Mouse (Mus musculus) neural tube, embryonic 11.5 days (tissue): ENCODE measurements around the gene Rbfox2. TPM values are rescaled to one million over a fixed set of nuclear protein-coding genes. Genes with fewer than 3 reads are reported as not detected.
A peak's percentile ranks its signal among the peaks of the same experiment; 100 is the strongest.

ENCODE experiments used
- ATAC-seq: fragments of 200-750 bp; cut with Nextera tagmentation; 2 replicates; pipeline ENCODE4 v1.8.0; 2017; ENCODE audit warnings: moderate number of reproducible peaks, mild to moderate bottlenecking, moderate TSS enrichment, moderate library complexity; ENCODE audit not compliant: insufficient read depth, low FRiP score, low TSS enrichment
- DNase-seq: peaks from one replicate; pipeline ENCODE4 v3.0.0-alpha.2; 2015; ENCODE audit warnings: low spot score
- H3K27ac ChIP-seq: fragments of 300-500 bp; sonication (generic); 2 replicates; pipeline ENCODE4 v1.5.1; 2014; ENCODE audit warnings: low read depth, mild to moderate bottlenecking, low read length
- H3K27me3 ChIP-seq: fragments of 300-500 bp; sonication (generic); 2 replicates; pipeline ENCODE4 v1.6.1; 2014; ENCODE audit warnings: mild to moderate bottlenecking, low read length, mixed read lengths; ENCODE audit not compliant: control insufficient read depth, insufficient read depth
- H3K36me3 ChIP-seq: fragments of 300-500 bp; sonication (generic); 2 replicates; pipeline ENCODE4 v1.6.1; 2014; ENCODE audit warnings: mild to moderate bottlenecking, low read length, moderate library complexity, mixed read lengths; ENCODE audit not compliant: control insufficient read depth, insufficient read depth
- H3K4me1 ChIP-seq: fragments of 300-500 bp; sonication (generic); 2 replicates; pipeline ENCODE4 v1.6.1; 2014; ENCODE audit warnings: low read length, mixed read lengths; ENCODE audit not compliant: control insufficient read depth, insufficient read depth
- H3K4me2 ChIP-seq: fragments of 300-500 bp; sonication (generic); 2 replicates; pipeline ENCODE4 v1.6.1; 2014; ENCODE audit warnings: low read depth, mild to moderate bottlenecking, moderate library complexity
- H3K4me3 ChIP-seq: fragments of 300-500 bp; sonication (generic); 2 replicates; pipeline ENCODE4 v1.5.1; 2014; ENCODE audit warnings: low read depth, low read length
- H3K9ac ChIP-seq: fragments of 300-500 bp; sonication (generic); 2 replicates; pipeline ENCODE4 v1.6.1; 2014; ENCODE audit warnings: mild to moderate bottlenecking, low read length
- H3K9me3 ChIP-seq: fragments of 300-500 bp; sonication (generic); 2 replicates; pipeline ENCODE4 v1.6.1; 2016; ENCODE audit warnings: low read length; ENCODE audit not compliant: control insufficient read depth
- WGBS: fragments of 180-500 bp; shearing (Covaris S2); extraction: QIAGEN DNeasy Blood & Tissue Kit; methylation state at CpG from one replicate; pipeline ENCODE4 v1.1.7; 2014; 5-methylcytosine and 5-hydroxymethylcytosine counted together
- polyA plus RNA-seq: library from polyadenylated mRNA; unstranded; fragments of >200 nt; fragmentation: Nextera tagmentation; extraction: Ambion mirVana; gene quantifications from 2 replicates; pipeline ENCODE4 v1.2.1, GENCODE M21; 2014

Gene Rbfox2
- polyA plus RNA-seq, 1 experiment from 2014 or later = 123 TPM

GRCm38 (mm10) chr15:77313701-77314100 lies 6.9 kb upstream of the Rbfox2 start:
- peaks cover 8% of the 10 kb centered on the region for H3K4me1 ChIP-seq
- H3K36me3 ChIP-seq = no peaks in the 10 kb centered on the region
- DNase-seq (no peak), ATAC-seq (no peak)
- H3K27me3 ChIP-seq = no peaks in the 10 kb centered on the region
- H3K4me2 ChIP-seq = no peak overlapping the region
- WGBS = 26% methylated on average over 6 of the region's 6 CpGs
- no peak overlapping the region for H3K9ac ChIP-seq
- H3K9me3 ChIP-seq = no peaks in the 10 kb centered on the region
- no peak overlapping the region for H3K27ac ChIP-seq
- no peak overlapping the region for H3K4me3 ChIP-seq

- no peaks in the 10 kb centered on the region for H3K36me3 ChIP-seq
Observed at GRCm38 (mm10) chr15:77312796-77313195, 6.0 kb upstream of the Rbfox2 start.

GRCm38 (mm10) chr15:77307767-77308495 lies 1.1 kb upstream of the Rbfox2 start:
- Histone ChIP-seq H3K4me1 (peaks cover 15% of the 10 kb centered on the region), H3K36me3 (no peaks in the 10 kb centered on the region), H3K27ac (no peak overlapping the region), H3K9me3 (no peaks in the 10 kb centered on the region), H3K4me2 (no peak overlapping the region), H3K4me3 (no peak overlapping the region), H3K27me3 (no peaks in the 10 kb centered on the region), H3K9ac (no peak overlapping the region)
- DNase-seq (no peak), ATAC-seq (no peak)
- 80% methylated on average over 4 of the region's 4 CpGs for WGBS

More at GRCm38 (mm10) chr15:77312796-77313195, 6.0 kb upstream of the Rbfox2 start:
- DNase-seq (no peak), ATAC-seq (no peak)
- no peak overlapping the region for H3K9ac ChIP-seq
- no peak overlapping the region for H3K4me3 ChIP-seq
- H3K4me2 ChIP-seq = no peak overlapping the region
- H3K27me3 ChIP-seq = no peaks in the 10 kb centered on the region
- no peak overlapping the region for H3K27ac ChIP-seq
- 95% methylated on average over 7 of the region's 7 CpGs for WGBS
- no peaks in the 10 kb centered on the region for H3K9me3 ChIP-seq
- peaks cover 8% of the 10 kb centered on the region for H3K4me1 ChIP-seq

- no peaks in the 10 kb centered on the region for H3K27me3 ChIP-seq
- peak overlapping the region; percentile 66 for H3K4me2 ChIP-seq
- no peaks in the 10 kb centered on the region for H3K36me3 ChIP-seq
- DNase-seq (peak; percentile 61), ATAC-seq (peak; percentile 74)
- peaks cover 18% of the 10 kb centered on the region for H3K4me1 ChIP-seq
- H3K9ac ChIP-seq = peak overlapping the region; percentile 94
- H3K4me3 ChIP-seq = peak overlapping the region; percentile 97
- peak overlapping the region; percentile 98 for H3K27ac ChIP-seq
- no peaks in the 10 kb centered on the region for H3K9me3 ChIP-seq
- under 1% methylated on average over 53 of the region's 54 CpGs for WGBS
Observed at GRCm38 (mm10) chr15:77305852-77306546, 805 bp downstream of the Rbfox2 start.

- no peak for DNase-seq
- Histone ChIP-seq H3K36me3 (no peaks in the 10 kb centered on the region), H3K9ac (no peak overlapping the region; the same call in 1 of the 2 replicates), H3K27ac (no peak overlapping the region), H3K4me3 (peak overlapping the region; percentile 97), H3K9me3 (no peaks in the 10 kb centered on the region), H3K4me1 (peaks cover 23% of the 10 kb centered on the region), H3K27me3 (no peaks in the 10 kb centered on the region), H3K4me2 (peak overlapping the region; percentile 66)
- no peak for ATAC-seq
- 9% methylated on average over 3 of the region's 3 CpGs for WGBS
Observed at GRCm38 (mm10) chr15:77304960-77305359, 1.8 kb downstream of the Rbfox2 start.

GRCm38 (mm10) chr15:77301122-77301521 lies 5.7 kb downstream of the Rbfox2 start:
- no peak overlapping the region for H3K4me2 ChIP-seq
- H3K4me3 ChIP-seq = no peak overlapping the region
- no peak for DNase-seq
- no peaks in the 10 kb centered on the region for H3K36me3 ChIP-seq
- no peak overlapping the region for H3K9ac ChIP-seq
- no peak overlapping the region for H3K27ac ChIP-seq
- H3K27me3 ChIP-seq = no peaks in the 10 kb centered on the region
- 59% methylated on average over 6 of the region's 6 CpGs for WGBS
- no peaks in the 10 kb centered on the region for H3K9me3 ChIP-seq
- H3K4me1 ChIP-seq = peaks cover 31% of the 10 kb centered on the region
- ATAC-seq = no peak

GRCm38 (mm10) chr15:77298564-77298963 lies 8.2 kb downstream of the Rbfox2 start:
- no peak overlapping the region for H3K4me2 ChIP-seq
- peak; percentile 29 for DNase-seq
- H3K27me3 ChIP-seq = no peaks in the 10 kb centered on the region
- peaks cover 21% of the 10 kb centered on the region for H3K4me1 ChIP-seq
- WGBS = 41% methylated on average over 3 of the region's 3 CpGs
- no peaks in the 10 kb centered on the region for H3K9me3 ChIP-seq
- no peak overlapping the region for H3K27ac ChIP-seq
- H3K4me3 ChIP-seq = no peak overlapping the region
- no peaks in the 10 kb centered on the region for H3K36me3 ChIP-seq
- H3K9ac ChIP-seq = no peak overlapping the region
- ATAC-seq = no peak

- no peak overlapping the region for H3K4me3 ChIP-seq
- H3K9me3 ChIP-seq = no peaks in the 10 kb centered on the region
- no peak overlapping the region for H3K27ac ChIP-seq
- ATAC-seq = no peak
- H3K4me1 ChIP-seq = peaks cover 23% of the 10 kb centered on the region
- H3K4me2 ChIP-seq = no peak overlapping the region
- no peak overlapping the region for H3K9ac ChIP-seq
- no peak for DNase-seq
- 89% methylated on average over 2 of the region's 2 CpGs for WGBS
- no peaks in the 10 kb centered on the region for H3K36me3 ChIP-seq
- H3K27me3 ChIP-seq = no peaks in the 10 kb centered on the region
Observed at GRCm38 (mm10) chr15:77296635-77297034, 10.2 kb downstream of the Rbfox2 start.

GRCm38 (mm10) chr15:77293493-77293892 lies 13.3 kb downstream of the Rbfox2 start:
- peaks cover 8% of the 10 kb centered on the region for H3K4me1 ChIP-seq
- no peaks in the 10 kb centered on the region for H3K27me3 ChIP-seq
- ATAC-seq (no peak), DNase-seq (no peak)
- no peak overlapping the region for H3K4me2 ChIP-seq
- H3K4me3 ChIP-seq = no peak overlapping the region
- WGBS = 89% methylated on average over 3 of the region's 3 CpGs
- H3K9ac ChIP-seq = no peak overlapping the region
- no peaks in the 10 kb centered on the region for H3K36me3 ChIP-seq
- no peaks in the 10 kb centered on the region for H3K9me3 ChIP-seq
- no peak overlapping the region for H3K27ac ChIP-seq
